In genomic region chr9:112837563-112837962, GRCm38 (mm10) we compare ENCODE assay signal across 22 mouse cellular contexts.
A peak's percentile ranks its signal among the peaks of the same experiment; 100 is the strongest.
DNase-seq lines count a peak whose midpoint lies in the region; ATAC-seq and TF ChIP-seq lines count a peak whose summit lies in the region.
"Had no signal": no experiment of that assay in that cellular context is flagged by ENCODE, and none has a peak within 500 bp of the region (broad histone marks: within the 10 kb centered on the region; RNA-seq: fewer than 3 reads in every experiment).

No protein-coding gene starts in this region.

- no peaks in the 10 kb centered on the region for H3K27me3 ChIP-seq in heart, embryonic 12.5 days (replicated peaks)
- no peaks in the 10 kb centered on the region for H3K27me3 ChIP-seq in intestine, embryonic 15.5 days (replicated peaks)
- H3K27me3 ChIP-seq: CH12.LX, Patski had no signal

- no peak overlapping the region for H3K27ac ChIP-seq in heart, embryonic 12.5 days (ENCODE audit: poor library complexity, severe bottlenecking)
- peak overlapping the region; percentile 26; the same call in 1 of the 2 replicates for H3K27ac ChIP-seq in embryonic fibroblast, embryonic 13.5 days (ENCODE audit: insufficient read depth, low read length)
- no peak overlapping the region for H3K27ac ChIP-seq in intestine, embryonic 15.5 days

- no peaks in the 10 kb centered on the region for H3K9me3 ChIP-seq in heart, embryonic 12.5 days (replicated peaks)
- no peaks in the 10 kb centered on the region for H3K9me3 ChIP-seq in intestine, embryonic 15.5 days

- peak; percentile 58 for ATAC-seq in heart, embryonic 12.5 days (ENCODE audit: insufficient number of reproducible peaks, low FRiP score)
- ATAC-seq in intestine, embryonic 15.5 days: no peak
- ATAC-seq: activated CD4-positive, CD25-positive, alpha-beta regulatory T cell, adult 4 months; CD4-positive, CD25-positive, alpha-beta regulatory T cell, adult 4 months; Patski had no signal

- no peaks in the 10 kb centered on the region for H3K36me3 ChIP-seq in heart, embryonic 12.5 days
- H3K36me3 ChIP-seq in intestine, embryonic 15.5 days: no peaks in the 10 kb centered on the region
- H3K36me3 ChIP-seq: G1E had no signal

- H3K4me1 ChIP-seq in heart, embryonic 12.5 days (replicated peaks): peaks cover 11% of the 10 kb centered on the region; the same call in 1 of the 2 replicates
- no peaks in the 10 kb centered on the region for H3K4me1 ChIP-seq in embryonic fibroblast, embryonic 13.5 days (ENCODE audit: control insufficient read depth, insufficient read depth, low read length)
- no peaks in the 10 kb centered on the region for H3K4me1 ChIP-seq in intestine, embryonic 15.5 days (replicated peaks)

- H3K9ac ChIP-seq in heart, embryonic 12.5 days: no peak overlapping the region
- H3K9ac ChIP-seq in intestine, embryonic 15.5 days: no peak overlapping the region

- TF ChIP-seq POLR2A in embryonic fibroblast, embryonic 13.5 days (IDR thresholded peaks at IDR 0.05; ENCODE audit: low read depth, low read length): no peak

- TF ChIP-seq CTCF in embryonic fibroblast, embryonic 13.5 days (IDR thresholded peaks at IDR 0.05; ENCODE audit: borderline replicate concordance, insufficient read depth, low read length): no peak

- no peak overlapping the region for H3K4me2 ChIP-seq in heart, embryonic 12.5 days
- no peak overlapping the region for H3K4me2 ChIP-seq in intestine, embryonic 15.5 days (replicated peaks)

- 82% methylated on average over 2 of the region's 2 CpGs for WGBS in heart, embryonic 12.5 days
- 93% methylated on average over 2 of the region's 2 CpGs for WGBS in intestine, embryonic 15.5 days

- H3K4me3 ChIP-seq in heart, embryonic 12.5 days: no peak overlapping the region
- no peak overlapping the region for H3K4me3 ChIP-seq in embryonic fibroblast, embryonic 13.5 days (ENCODE audit: insufficient read depth, low read length)
- no peak overlapping the region for H3K4me3 ChIP-seq in intestine, embryonic 15.5 days (replicated peaks)

- no peak for DNase-seq in heart, adult 18-20 months
- peak; percentile 22 for DNase-seq in 416B (ENCODE audit: low read depth)
- DNase-seq in adrenal gland, postnatal 14 days: no peak
- DNase-seq: adrenal gland, adult 2 months; adrenal gland, adult 8-10 months; adrenal gland, postnatal 10 days; adrenal gland, postnatal 25 days; adrenal gland, postnatal 36 days; B cell, adult 2 months; cerebellum, adult 11 months; cerebellum, adult 11-12 months; cerebellum, adult 18-20 months; cerebellum, adult 2 months; cerebellum, adult 8-10 months had no signal
